Mouse (Mus musculus): Measurements from ENCODE around the gene Suz12. TPM values are rescaled to one million over a fixed set of nuclear protein-coding genes. Genes with fewer than 3 reads are reported as not detected.

Gene Suz12
- total RNA-seq, 2 experiments from 2014 or later, result 79.4 to 81.6 TPM

- no peak for ATAC-seq (replicated peaks; ENCODE audit: poor library complexity, severe bottlenecking)
Measured at GRCm38 (mm10) chr11:80069815-80070214, 76.9 kb downstream of the Suz12 start.

- ATAC-seq (replicated peaks; ENCODE audit: poor library complexity, severe bottlenecking), result no peak
Measured at GRCm38 (mm10) chr11:80071039-80071438, 78.1 kb downstream of the Suz12 start.

GRCm38 (mm10) chr11:80072365-80072764 is 79.5 kb downstream of the Suz12 start:
- peak; percentile 20; the same call in 1 of the 2 replicates for ATAC-seq (replicated peaks; ENCODE audit: poor library complexity, severe bottlenecking)

DNA sequence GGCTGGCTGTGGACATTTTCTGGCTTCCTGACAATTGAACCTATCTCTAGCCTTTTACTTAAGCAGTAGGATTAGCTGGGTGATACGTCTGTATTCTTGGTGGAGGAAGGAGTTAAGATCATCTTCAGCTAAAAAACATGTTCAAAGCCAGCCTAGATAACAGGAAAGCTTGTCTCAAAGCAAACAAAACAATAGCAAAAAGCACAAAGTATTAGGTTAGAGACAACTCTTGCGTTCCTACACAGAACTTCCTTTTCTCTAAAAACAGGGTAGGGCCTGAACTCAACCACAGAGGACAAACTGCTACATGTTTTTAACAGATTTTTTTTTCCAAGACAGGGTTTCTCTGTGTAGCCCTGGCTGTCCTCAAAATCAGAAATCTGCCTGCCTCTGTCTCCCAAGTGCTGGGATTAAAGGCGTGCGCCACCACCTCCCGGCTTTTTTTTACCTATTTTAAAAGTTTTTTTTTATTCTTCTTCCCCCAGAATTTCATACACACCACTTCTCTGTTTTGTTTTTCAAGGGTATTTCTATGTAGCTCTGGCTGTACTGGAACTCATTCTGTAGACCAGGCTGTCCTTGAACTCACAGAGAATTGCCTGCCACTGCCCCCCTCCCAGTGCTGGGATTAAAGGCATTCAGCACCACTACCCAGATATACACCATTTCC is 82.8 kb downstream of the Suz12 start:
- no peak for ATAC-seq (replicated peaks; ENCODE audit: poor library complexity, severe bottlenecking)

GRCm38 (mm10) chr11:80077784-80078545 is 85.1 kb downstream of the Suz12 start:
- ATAC-seq (replicated peaks; ENCODE audit: poor library complexity, severe bottlenecking), result no peak

DNA sequence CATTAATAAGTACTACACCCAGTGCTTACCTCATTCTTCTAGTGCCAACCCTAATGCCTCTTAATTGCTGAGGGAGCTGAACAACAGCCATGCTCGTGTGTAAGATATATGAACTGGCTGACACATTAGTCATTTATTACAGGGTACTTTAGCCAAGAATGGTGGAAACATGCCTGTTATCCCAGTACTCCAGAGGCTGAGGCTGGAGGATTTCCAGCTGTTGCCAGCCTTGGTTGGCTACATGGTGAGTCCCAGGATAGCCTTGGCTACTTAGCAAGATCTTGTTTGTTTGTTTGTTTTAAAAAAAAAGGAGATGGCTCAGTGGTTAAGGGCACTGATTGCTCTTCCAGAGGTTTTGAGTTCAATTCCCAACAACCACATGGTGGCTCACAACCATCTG is 85.9 kb downstream of the Suz12 start:
- no peak for ATAC-seq (replicated peaks; ENCODE audit: poor library complexity, severe bottlenecking)

- ATAC-seq (replicated peaks; ENCODE audit: poor library complexity, severe bottlenecking), result no peak
Measured at GRCm38 (mm10) chr11:80079751-80080150, 86.8 kb downstream of the Suz12 start.

DNA sequence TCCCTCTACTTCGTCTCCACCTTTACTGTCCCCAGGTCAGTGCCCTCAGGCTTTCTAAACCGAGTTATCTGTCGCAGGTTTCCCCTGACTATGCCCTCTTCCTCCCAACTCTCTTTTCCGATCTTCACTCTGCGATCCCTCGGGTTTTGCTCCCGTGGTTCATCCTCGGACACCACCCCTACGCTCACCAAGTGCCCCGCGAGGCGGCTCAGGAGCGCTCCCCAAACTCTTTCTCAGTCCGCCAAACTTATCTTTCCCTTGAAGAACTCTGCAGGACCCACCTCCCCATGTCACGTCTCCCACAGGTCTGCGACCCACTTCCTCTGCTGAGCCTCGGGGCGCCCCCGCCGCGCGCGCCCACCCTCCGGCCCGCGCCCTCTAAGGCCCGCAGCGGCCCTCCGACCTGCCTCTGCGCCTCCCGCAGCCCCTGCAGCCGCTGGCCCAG is 87.5 kb downstream of the Suz12 start:
- ATAC-seq (replicated peaks; ENCODE audit: poor library complexity, severe bottlenecking), result no peak; the same call in 1 of the 2 replicates

GRCm38 (mm10) chr11:80080826-80081728 is 88.2 kb downstream of the Suz12 start, which contains the start of gene Crlf3:
TSS of gene Crlf3 (minus strand) at chr11:80080991.
- ATAC-seq (replicated peaks; ENCODE audit: poor library complexity, severe bottlenecking), result peak; percentile 89

DNA sequence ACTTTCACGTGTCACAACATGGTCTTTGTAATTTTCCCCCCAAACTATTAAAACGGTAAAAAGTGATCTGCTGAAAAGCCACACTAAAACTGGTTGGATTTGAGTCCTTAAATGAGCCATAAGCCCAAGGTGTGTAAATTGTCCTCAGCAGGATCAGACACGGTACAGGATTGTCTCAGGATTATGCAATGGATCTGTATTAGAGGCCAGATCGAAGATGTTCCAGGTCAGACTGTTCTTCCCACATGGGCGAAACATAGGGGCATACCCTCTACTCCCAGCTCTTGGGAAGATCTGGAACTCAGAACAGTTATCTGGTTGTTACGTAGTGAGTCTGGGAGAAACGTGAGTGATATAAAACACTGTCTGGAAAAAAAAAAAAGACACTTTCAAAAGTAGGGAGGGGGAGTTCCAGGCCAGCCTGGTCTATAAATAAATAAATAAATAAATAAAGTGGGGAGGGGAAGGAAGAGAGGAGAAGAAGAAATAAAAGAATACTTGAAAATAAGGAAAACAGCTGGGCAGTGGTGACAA is 88.9 kb downstream of the Suz12 start:
- ATAC-seq (replicated peaks; ENCODE audit: poor library complexity, severe bottlenecking), result no peak

Other genes starting within 250 kb of the Suz12 start
- 45.4 and 52.5 TPM in 2 replicates for gene Utp6, start 30.7 kb upstream of the Suz12 start, total RNA-seq (2014; fragmentation: Nextera tagmentation)
- 102 and 105 TPM in 2 replicates for gene Utp6, start 30.7 kb upstream of the Suz12 start, total RNA-seq (2017)
- gene Crlf3, start 87.9 kb downstream of the Suz12 start, total RNA-seq (2014; fragmentation: Nextera tagmentation), result 85.9 and 104 TPM in 2 replicates
- 95.3 and 97.5 TPM in 2 replicates for gene Crlf3, start 87.9 kb downstream of the Suz12 start, total RNA-seq (2017)
- gene Atad5, start 96.3 kb downstream of the Suz12 start, total RNA-seq (2014; fragmentation: Nextera tagmentation), result 29.5 and 45.3 TPM in 2 replicates
- gene Atad5, start 96.3 kb downstream of the Suz12 start, total RNA-seq (2017), result 34.5 and 37.3 TPM in 2 replicates
- gene Tefm, start 149.1 kb downstream of the Suz12 start, total RNA-seq (2014; fragmentation: Nextera tagmentation), result 23.9 and 27.3 TPM in 2 replicates
- 23.1 and 23.8 TPM in 2 replicates for gene Tefm, start 149.1 kb downstream of the Suz12 start, total RNA-seq (2017)
- not detected in 2 replicates for gene Adap2, start 161.0 kb downstream of the Suz12 start, total RNA-seq (2014; fragmentation: Nextera tagmentation)
- gene Adap2, start 161.0 kb downstream of the Suz12 start, total RNA-seq (2017), result not detected in 2 replicates
- 11.1 and 11.8 TPM in 2 replicates for gene Rnf135, start 190.7 kb downstream of the Suz12 start, total RNA-seq (2014; fragmentation: Nextera tagmentation)
- 3.3 and 6.4 TPM in 2 replicates for gene Rnf135, start 190.7 kb downstream of the Suz12 start, total RNA-seq (2017)
- gene Rhot1, start 215.9 kb downstream of the Suz12 start, total RNA-seq (2014; fragmentation: Nextera tagmentation), result 49.8 and 54.1 TPM in 2 replicates
- 44.8 and 58.0 TPM in 2 replicates for gene Rhot1, start 215.9 kb downstream of the Suz12 start, total RNA-seq (2017)

All from granulocyte monocyte progenitor cell, adult 5-6 weeks (primary cell).